Mouse (Mus musculus) thymus, adult 2 months (tissue): ENCODE measurements around the gene Erc1.

Experiments used
- CTCF ChIP-seq: fragments of 200-500 bp; IDR thresholded peaks from 2 replicates; pipeline ENCODE4 v1.5.1; 2012; ENCODE audit warnings: mild to moderate bottlenecking, control low read depth, low read length, moderate library complexity, borderline replicate concordance; ENCODE audit not compliant: control insufficient read depth, poor library complexity, insufficient read depth; ENCODE audit errors: extremely low read depth
- POLR2A ChIP-seq: fragments of 200-500 bp; IDR thresholded peaks from 2 replicates; pipeline ENCODE4 v1.6.1; 2012; ENCODE audit warnings: mild to moderate bottlenecking, low read length, control low read depth, moderate library complexity; ENCODE audit not compliant: control insufficient read depth, poor library complexity, insufficient read depth; ENCODE audit errors: extremely low read depth

DNA sequence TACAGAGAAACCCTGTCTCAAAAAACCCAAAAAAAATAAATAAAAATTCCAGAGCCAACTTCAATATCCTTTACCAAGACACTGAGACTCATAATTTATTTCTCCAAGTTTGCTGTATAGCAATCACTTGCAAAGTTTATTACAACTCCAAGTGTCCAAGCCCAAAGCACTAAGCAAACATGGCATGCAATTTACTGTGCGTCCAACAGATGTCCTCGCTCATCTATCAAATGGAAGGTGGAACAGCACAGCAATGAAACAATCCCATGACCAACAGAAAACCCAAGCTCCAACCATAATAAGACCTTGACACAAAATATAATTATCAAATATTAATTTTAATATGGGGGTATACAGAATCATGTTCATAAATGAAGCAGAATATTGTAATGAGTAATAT, 55.4 kb downstream of the Erc1 start:
- TF ChIP-seq POLR2A (no peak), CTCF (no peak)
